ENCODE assay signal across 11 mouse cellular contexts in the genomic region with DNA sequence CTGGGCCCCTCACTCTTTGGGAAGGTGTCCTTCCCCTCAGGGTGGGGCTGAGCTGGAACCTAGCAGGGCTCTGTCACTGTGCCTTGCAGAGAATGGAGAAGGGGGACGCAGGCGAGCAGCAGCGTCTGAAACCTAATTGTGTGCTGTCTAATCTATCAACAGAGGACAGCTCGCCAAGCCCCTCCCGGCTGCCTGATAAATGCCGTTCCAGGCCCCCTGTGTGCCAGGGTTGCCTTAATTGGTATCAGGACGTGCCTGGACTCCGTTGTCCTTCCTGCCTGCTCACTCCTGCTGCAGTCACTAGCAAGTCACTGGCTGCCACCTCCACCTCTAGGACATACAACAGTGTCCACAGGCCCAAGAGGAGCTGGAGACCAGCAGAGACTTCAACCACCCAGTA.
DNase-seq lines count a peak whose midpoint lies in the region; ATAC-seq and TF ChIP-seq lines count a peak whose summit lies in the region.
"Had no signal": no experiment of that assay in that cellular context is flagged by ENCODE, and none has a peak within 500 bp of the region (broad histone marks: within the 10 kb centered on the region; RNA-seq: fewer than 3 reads in every experiment).

No protein-coding gene starts in this region.

- intact Hi-C loops in heart, postnatal 36 days (cut with DNase I), result no loop called here

- peaks cover 13% of the 10 kb centered on the region; the same call in 1 of the 2 replicates for H3K4me1 ChIP-seq in kidney, postnatal 0 days (replicated peaks; ENCODE audit: insufficient read depth, low read length)
- H3K4me1 ChIP-seq in kidney, embryonic 14.5 days (ENCODE audit: control insufficient read depth, insufficient read depth, low read length), result peaks cover 17% of the 10 kb centered on the region
- peaks cover 25% of the 10 kb centered on the region for H3K4me1 ChIP-seq in forebrain, embryonic 14.5 days (ENCODE audit: control insufficient read depth, insufficient read depth, low read length)
- H3K4me1 ChIP-seq in midbrain, postnatal 0 days (ENCODE audit: insufficient read depth, low read length), result peaks cover 5% of the 10 kb centered on the region; the same call in 1 of the 2 replicates

- no peak for DNase-seq in kidney, postnatal 0 days (ENCODE audit: low spot score)
- DNase-seq in forebrain, embryonic 14.5 days (ENCODE audit: low spot score), result peak; percentile 74
- peak; percentile 47 to 48 for DNase-seq in heart, postnatal 36 days
- no peak for DNase-seq in midbrain, postnatal 0 days (ENCODE audit: low spot score)
- DNase-seq in thymus, postnatal 0 days (ENCODE audit: low spot score), result no peak
- no peak for DNase-seq in gastrocnemius, adult 8-10 months (ENCODE audit: low spot score in 2 of 2)
- DNase-seq: kidney, adult 2 months; thymus, adult 2 months had no signal

- no peaks in the 10 kb centered on the region for H3K27me3 ChIP-seq in kidney, postnatal 0 days (ENCODE audit: insufficient read depth, low read length)
- H3K27me3 ChIP-seq in kidney, embryonic 14.5 days (ENCODE audit: control insufficient read depth, insufficient read depth, low read length), result no peaks in the 10 kb centered on the region
- no peaks in the 10 kb centered on the region for H3K27me3 ChIP-seq in forebrain, embryonic 14.5 days (replicated peaks; ENCODE audit: control insufficient read depth, insufficient read depth, low read length)
- H3K27me3 ChIP-seq in midbrain, postnatal 0 days (ENCODE audit: insufficient read depth, low read length), result no peaks in the 10 kb centered on the region
- H3K27me3 ChIP-seq: limb, embryonic 12.5 days had no signal

- H3K9me3 ChIP-seq in kidney, postnatal 0 days (replicated peaks; ENCODE audit: low read length), result no peaks in the 10 kb centered on the region
- H3K9me3 ChIP-seq in kidney, embryonic 14.5 days (ENCODE audit: control insufficient read depth, low read length), result no peaks in the 10 kb centered on the region
- no peaks in the 10 kb centered on the region for H3K9me3 ChIP-seq in forebrain, embryonic 14.5 days (replicated peaks; ENCODE audit: control insufficient read depth, low read length)
- H3K9me3 ChIP-seq in midbrain, postnatal 0 days (ENCODE audit: low read length), result no peaks in the 10 kb centered on the region
- H3K9me3 ChIP-seq: limb, embryonic 12.5 days had no signal

- H3K36me3 ChIP-seq in kidney, postnatal 0 days (ENCODE audit: insufficient read depth, low read length), result no peaks in the 10 kb centered on the region
- H3K36me3 ChIP-seq in kidney, embryonic 14.5 days (ENCODE audit: control insufficient read depth, insufficient read depth, low read length), result no peaks in the 10 kb centered on the region
- H3K36me3 ChIP-seq in forebrain, embryonic 14.5 days (ENCODE audit: control insufficient read depth, insufficient read depth, low read length), result no peaks in the 10 kb centered on the region
- H3K36me3 ChIP-seq in midbrain, postnatal 0 days (ENCODE audit: insufficient read depth, low read length), result no peaks in the 10 kb centered on the region
- H3K36me3 ChIP-seq: limb, embryonic 12.5 days had no signal

- no peak for TF ChIP-seq CTCF in kidney, postnatal 0 days (IDR thresholded peaks at IDR 0.05; ENCODE audit: low read depth)
- TF ChIP-seq CTCF in midbrain, postnatal 0 days (IDR thresholded peaks at IDR 0.05), result no peak

- H3K4me2 ChIP-seq in kidney, postnatal 0 days (ENCODE audit: low read length), result no peak overlapping the region
- H3K4me2 ChIP-seq in kidney, embryonic 14.5 days (replicated peaks; ENCODE audit: low read depth, low read length), result no peak overlapping the region
- no peak overlapping the region for H3K4me2 ChIP-seq in forebrain, embryonic 14.5 days (ENCODE audit: low read length)
- H3K4me2 ChIP-seq in midbrain, postnatal 0 days (ENCODE audit: low read depth, low read length, poor library complexity, severe bottlenecking), result no peak overlapping the region
- H3K4me2 ChIP-seq: limb, embryonic 12.5 days had no signal

- H3K9ac ChIP-seq in kidney, postnatal 0 days (ENCODE audit: low read depth, low read length), result 0 out of 2 replicates have a peak overlapping the region, but pooled peaks have one; percentile 5
- no peak overlapping the region for H3K9ac ChIP-seq in kidney, embryonic 14.5 days (ENCODE audit: low read depth, low read length)
- peak overlapping the region; percentile 41; the same call in 1 of the 2 replicates for H3K9ac ChIP-seq in forebrain, embryonic 14.5 days (ENCODE audit: low read length)
- peak overlapping the region; percentile 29; the same call in 1 of the 2 replicates for H3K9ac ChIP-seq in midbrain, postnatal 0 days (replicated peaks; ENCODE audit: low read length, poor library complexity, severe bottlenecking)
- H3K9ac ChIP-seq: limb, embryonic 12.5 days had no signal

- no peak for ATAC-seq in kidney, postnatal 0 days (replicated peaks; ENCODE audit: low FRiP score, low read depth)
- ATAC-seq in kidney, embryonic 14.5 days (ENCODE audit: low FRiP score, low TSS enrichment), result no peak
- peak; percentile 62 for ATAC-seq in forebrain, embryonic 14.5 days
- no peak for ATAC-seq in midbrain, postnatal 0 days (ENCODE audit: low FRiP score)
- no peak for ATAC-seq in CD4-positive, CD25-positive, alpha-beta regulatory T cell, adult 4 months

- WGBS in kidney, postnatal 0 days, result 40% methylated on average over 8 of the region's 8 CpGs
- 31% methylated on average over 8 of the region's 8 CpGs for WGBS in kidney, embryonic 14.5 days
- 3% methylated on average over 8 of the region's 8 CpGs for WGBS in forebrain, embryonic 14.5 days
- WGBS in midbrain, postnatal 0 days, result 20% methylated on average over 8 of the region's 8 CpGs

- H3K4me3 ChIP-seq in kidney, postnatal 0 days (replicated peaks; ENCODE audit: low read depth, low read length), result no peak overlapping the region
- H3K4me3 ChIP-seq in kidney, embryonic 14.5 days (ENCODE audit: low read length), result no peak overlapping the region
- H3K4me3 ChIP-seq in forebrain, embryonic 14.5 days (ENCODE audit: low read depth, low read length), result no peak overlapping the region
- H3K4me3 ChIP-seq in midbrain, postnatal 0 days (ENCODE audit: low read depth, low read length), result no peak overlapping the region
- H3K4me3 ChIP-seq: limb, embryonic 12.5 days had no signal

- no peak overlapping the region for H3K27ac ChIP-seq in kidney, postnatal 0 days
- H3K27ac ChIP-seq in kidney, embryonic 14.5 days (ENCODE audit: low read depth, low read length), result no peak overlapping the region
- H3K27ac ChIP-seq in forebrain, embryonic 14.5 days (ENCODE audit: low read depth, low read length), result peak overlapping the region; percentile 86
- no peak overlapping the region for H3K27ac ChIP-seq in midbrain, postnatal 0 days (ENCODE audit: low read depth, low read length)
- H3K27ac ChIP-seq: limb, embryonic 12.5 days had no signal

Comparison
In these comparisons a context has a peak if more than half of its experiments do, and no peak if none do; other contexts are left out.
1. DNase-seq: peak in forebrain, embryonic 14.5 days (single experiment) and heart, postnatal 36 days (2 of 2); none in kidney, postnatal 0 days (single experiment), midbrain, postnatal 0 days (single experiment), thymus, postnatal 0 days (single experiment) and gastrocnemius, adult 8-10 months (0 of 2).